Mouse (Mus musculus) brain, embryonic 14.5 days (tissue): ENCODE results near the gene Csnk2a2. TPM values are rescaled to one million over a fixed set of nuclear protein-coding genes. Genes with fewer than 3 reads are reported as not detected.

Source experiments
- DNase-seq: peaks from one replicate; pipeline ENCODE4 v3.0.0-alpha.2; 2011; ENCODE audit warnings: low read depth
- CTCF ChIP-seq: fragments of 200-500 bp; IDR thresholded peaks from 2 replicates; pipeline ENCODE4 v1.5.1; 2012; ENCODE audit warnings: inconsistent platforms, mild to moderate bottlenecking, moderate library complexity, borderline replicate concordance; ENCODE audit not compliant: insufficient read depth, insufficient read length; ENCODE audit errors: extremely low read depth
- POLR2A ChIP-seq: fragments of 200-500 bp; IDR thresholded peaks from 2 replicates; pipeline ENCODE4 v1.6.1; 2012; ENCODE audit warnings: mild to moderate bottlenecking, inconsistent platforms, borderline replicate concordance; ENCODE audit not compliant: poor library complexity, insufficient read depth, insufficient read length, severe bottlenecking; ENCODE audit errors: extremely low read depth
- polyA plus RNA-seq: library from polyadenylated mRNA; depleted of rRNA; stranded (reverse); fragments of >200 nt; gene quantifications from 2 replicates; pipeline ENCODE4 v1.2.3, GENCODE M21; 2012; rRNA removed

Csnk2a2 gene
- polyA plus RNA-seq, result 43.8 and 51.8 TPM in 2 replicates

DNA sequence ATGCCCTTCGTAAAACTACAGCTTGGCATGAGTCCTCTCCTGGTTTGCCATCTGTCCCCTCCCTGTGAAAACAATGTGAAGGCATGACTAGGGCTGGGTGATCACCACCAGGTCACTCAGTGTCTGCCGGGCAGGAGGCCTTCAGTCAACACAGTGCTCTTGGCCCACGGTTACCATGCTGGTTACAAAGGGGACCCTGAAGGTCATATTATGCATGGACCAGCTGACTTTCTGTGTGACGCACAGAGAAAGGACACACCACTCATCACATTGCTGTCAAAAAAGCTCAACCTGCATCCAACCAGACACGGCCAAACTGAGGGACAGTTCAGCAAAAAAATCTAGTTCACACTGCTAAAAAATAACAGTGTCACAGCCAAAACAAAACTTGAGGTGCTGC lies at the start of gene Csnk2a2:
Gene Csnk2a2, minus strand, starts transcription at position 34 of the 400 bp plus-strand sequence.
- no peak for TF ChIP-seq POLR2A
- no peak for TF ChIP-seq CTCF
- no peak for DNase-seq

- TF ChIP-seq POLR2A, result no peak
- TF ChIP-seq CTCF, result no peak
- peak; percentile 31 for DNase-seq
These were observed 49.6 kb upstream of the Csnk2a2 start for GRCm38 (mm10) chr8:95539487-95539886.

DNA sequence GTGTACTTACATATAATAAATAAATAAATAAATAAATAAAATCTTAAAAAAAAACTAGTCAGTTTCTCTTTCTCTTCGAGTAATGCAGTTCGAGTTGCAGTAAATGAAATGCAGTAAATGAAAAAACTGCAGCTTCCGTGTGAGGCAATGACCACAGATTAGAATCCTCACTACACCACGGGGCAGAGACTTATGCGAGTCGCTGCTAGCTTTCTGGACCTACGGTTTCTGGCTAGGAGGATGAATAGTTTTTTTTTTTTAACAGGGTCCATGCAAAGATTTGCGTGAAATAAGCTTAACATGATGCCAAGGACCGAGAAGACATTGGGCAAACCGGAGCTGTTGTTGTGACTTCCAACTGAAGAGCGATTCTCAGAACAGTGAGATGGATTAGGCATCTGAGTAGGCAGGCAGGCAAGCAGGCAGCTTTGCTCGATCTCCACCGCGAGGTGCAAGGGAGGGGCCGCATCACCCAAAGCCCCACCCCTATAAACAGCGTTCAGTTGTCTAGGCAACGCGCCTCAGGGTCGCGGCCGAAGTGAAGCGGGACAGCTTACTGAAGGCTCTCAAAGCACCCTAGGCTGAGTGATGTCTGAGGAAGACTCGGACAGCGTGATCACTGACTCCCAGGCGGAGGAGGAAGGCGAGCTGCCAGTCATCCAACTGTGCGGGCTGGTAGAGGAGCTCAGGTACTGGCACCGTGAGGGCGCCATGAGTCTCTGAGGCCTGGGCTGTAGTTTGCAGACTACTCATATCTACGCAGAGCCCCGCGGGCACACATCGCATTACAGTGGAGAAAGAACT lies 43.9 kb upstream of the Csnk2a2 start, which contains the start of gene Ccdc113:
Gene Ccdc113, plus strand, starts transcription at position 502 of the 804 bp plus-strand sequence.
- DNase-seq, result peak; percentile 84
- TF ChIP-seq CTCF (no peak), POLR2A (no peak)

DNA sequence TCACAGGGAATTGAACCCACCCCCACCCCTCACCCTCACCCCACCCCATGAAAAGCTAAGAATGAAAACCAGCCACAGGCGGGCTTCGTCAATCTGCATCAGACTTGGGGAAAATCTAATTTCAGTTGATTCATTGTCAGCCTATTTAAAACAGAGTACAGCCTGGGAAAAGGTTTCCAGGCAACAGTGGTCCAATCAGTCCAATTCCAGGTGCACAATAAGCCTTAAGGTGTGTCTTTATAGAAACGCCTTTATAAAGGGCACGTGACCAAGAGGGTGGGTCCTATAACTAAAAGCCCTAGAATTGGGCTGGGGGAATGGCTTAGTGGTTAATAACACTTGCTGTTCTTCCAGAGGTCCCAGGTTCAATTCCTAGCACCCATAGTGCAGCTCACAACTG lies 42.4 kb upstream of the Csnk2a2 start:
- TF ChIP-seq CTCF, result no peak
- no peak for TF ChIP-seq POLR2A
- DNase-seq, result no peak

DNA sequence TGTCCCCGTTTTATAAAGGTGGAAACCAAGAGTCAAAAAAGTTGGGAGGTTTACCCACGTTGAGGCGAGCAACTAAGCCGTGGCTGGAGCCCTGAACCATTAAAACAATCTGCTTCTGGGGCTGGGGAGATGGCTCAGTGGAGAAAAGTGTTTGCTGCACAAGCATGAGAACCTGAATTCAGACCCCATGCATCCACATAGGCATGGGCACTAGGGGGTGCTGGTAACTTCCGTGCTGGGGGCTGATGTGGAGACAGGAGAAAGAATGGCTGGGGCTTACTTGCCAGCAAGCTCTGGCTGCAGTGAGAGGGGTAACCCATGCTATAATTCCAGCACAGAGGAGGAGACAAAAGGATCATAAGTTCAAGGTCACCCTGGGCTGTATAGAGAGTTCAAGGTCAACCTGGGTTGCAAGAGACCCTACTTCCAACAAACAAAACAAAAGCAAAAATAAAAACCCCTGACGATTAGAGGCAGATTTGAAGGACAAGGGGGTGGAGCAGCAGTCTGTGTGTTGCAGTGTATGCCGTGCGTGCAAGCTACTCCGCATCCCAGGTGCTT lies 39.0 kb upstream of the Csnk2a2 start:
- no peak for DNase-seq
- TF ChIP-seq CTCF (peak; percentile 20; the same call in 1 of the 2 replicates), POLR2A (no peak)

GRCm38 (mm10) chr8:95528194-95528593 lies 38.4 kb upstream of the Csnk2a2 start:
- no peak for TF ChIP-seq CTCF
- TF ChIP-seq POLR2A, result no peak
- DNase-seq, result no peak

- TF ChIP-seq POLR2A (no peak), CTCF (no peak)
- no peak for DNase-seq
These were observed 34.2 kb upstream of the Csnk2a2 start for GRCm38 (mm10) chr8:95523991-95524390.

- DNase-seq, result no peak
- TF ChIP-seq CTCF (no peak), POLR2A (no peak)
These were observed 27.1 kb upstream of the Csnk2a2 start for GRCm38 (mm10) chr8:95516928-95517327.

DNA sequence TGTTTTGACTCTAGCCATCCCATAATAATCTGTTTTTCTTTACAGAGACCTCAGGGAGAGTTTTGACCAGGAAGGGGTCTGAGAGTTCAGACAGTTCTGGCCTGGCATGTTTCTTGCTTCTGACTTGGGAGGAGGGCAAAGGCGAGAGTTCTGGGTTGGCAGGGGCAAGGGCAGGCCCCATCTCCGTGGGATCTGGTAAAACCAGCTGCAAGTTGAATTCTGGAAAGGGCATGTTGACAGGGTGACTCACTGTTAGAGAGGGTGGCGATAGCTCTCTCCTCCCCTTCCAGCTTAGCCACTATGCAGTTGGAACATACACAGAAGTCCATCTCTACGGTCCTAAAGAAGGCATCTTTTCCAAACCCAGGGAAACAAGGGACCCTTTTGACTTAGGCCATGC lies 23.4 kb upstream of the Csnk2a2 start:
- no peak for TF ChIP-seq POLR2A
- no peak for TF ChIP-seq CTCF

GRCm38 (mm10) chr8:95512257-95512656 lies 22.4 kb upstream of the Csnk2a2 start:
- TF ChIP-seq CTCF, result no peak
- TF ChIP-seq POLR2A, result no peak
- no peak for DNase-seq

More for the DNA sequence above, 23.4 kb upstream of the Csnk2a2 start:
- no peak for DNase-seq

DNA sequence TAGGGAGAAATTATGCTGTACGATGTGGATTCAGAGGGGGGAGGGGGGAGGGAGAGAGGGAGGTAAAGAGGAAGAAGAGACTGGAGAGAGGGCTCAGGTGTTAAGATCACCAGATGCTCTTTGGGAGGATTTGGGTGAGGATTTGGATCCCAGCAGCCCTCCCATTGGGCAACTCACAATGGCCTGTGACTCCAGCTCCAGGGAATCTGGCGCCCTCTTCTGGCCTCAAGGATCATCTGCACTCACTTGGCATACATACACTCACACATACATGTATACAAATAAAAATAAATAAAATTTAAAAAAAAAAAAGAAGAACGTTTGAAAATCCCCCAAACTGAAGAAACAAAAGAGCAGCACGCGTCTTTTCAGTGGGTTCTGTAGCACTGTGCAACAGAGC lies 16.4 kb upstream of the Csnk2a2 start:
- no peak for DNase-seq
- TF ChIP-seq CTCF (0 out of 2 replicates have a peak, but pooled peaks have one; percentile 14), POLR2A (no peak)
